Mouse (Mus musculus): Measurements from ENCODE around the gene Ly6g5b.

Gene Ly6g5b

GRCm38 (mm10) chr17:35104079-35104478, 11.1 kb downstream of the Ly6g5b start:
- ChIA-PET POLR2A (interaction anchor here in 3 of 4 experiments (0.8 to 1.4 kb wide), 4 partner anchors 10 to 50 kb away, joined by 3 to 4 read pairs (median 3); partner anchors contain the start of genes Gpank1 (in 1 of the 3) and Ly6g6f (in 1 of the 3)), CTCF (interaction anchor here in 2 of 4 experiments (0.6 to 3.3 kb wide), 2 partner anchors 83 kb away, joined by 3 to 16 read pairs; no protein-coding TSS in a partner anchor)

GRCm38 (mm10) chr17:35103221-35103690, 12.0 kb downstream of the Ly6g5b start:
- ChIA-PET POLR2A (interaction anchor here in 2 of 4 experiments (0.6 to 4.7 kb wide), 8 partner anchors 8 to 151 kb away, joined by 3 to 13 read pairs (median 4); partner anchors contain the start of genes Gpank1 (in 1 of the 2) and Ly6g5b (in 1 of the 2)), CTCF (interaction anchor here in 1 of 4 experiments (1.4 to 1.6 kb wide), 2 partner anchors 11 to 82 kb away, joined by 3 to 5 read pairs; no protein-coding TSS in a partner anchor)

- CTCF ChIA-PET, result interaction anchor here in 1 of 4 experiments (0.8 to 1.6 kb wide), 4 partner anchors 10 to 81 kb away, joined by 3 to 5 read pairs (median 4); no protein-coding TSS in a partner anchor
- POLR2A ChIA-PET, result interaction anchor here in 2 of 4 experiments (0.6 to 4.7 kb wide), 12 partner anchors 9 to 150 kb away, joined by 3 to 13 read pairs (median 4); partner anchors contain the start of genes Apom (in 1 of the 2), Csnk2b (in 1 of the 2), Gpank1 (in 1 of the 2) and Msh5 (in 1 of the 2)
These were observed 12.9 kb downstream of the Ly6g5b start for GRCm38 (mm10) chr17:35102299-35102698.

GRCm38 (mm10) chr17:35101161-35101560, 14.1 kb downstream of the Ly6g5b start:
- POLR2A ChIA-PET, result interaction anchor here in 3 of 4 experiments (0.7 to 4.7 kb wide), 11 partner anchors 10 to 148 kb away, joined by 3 to 13 read pairs (median 5); partner anchors contain the start of genes Apom (in 1 of the 3), Csnk2b (in 1 of the 3), D17H6S53E (in 1 of the 3) and Gpank1 (in 1 of the 3)
- CTCF ChIA-PET, result interaction anchor here in 2 of 4 experiments (0.8 to 1.6 kb wide), 4 partner anchors 11 to 80 kb away, joined by 3 to 5 read pairs (median 4); no protein-coding TSS in a partner anchor

GRCm38 (mm10) chr17:35100196-35100765, 14.9 kb downstream of the Ly6g5b start:
- POLR2A ChIA-PET, result interaction anchor here in 3 of 4 experiments (0.5 to 4.7 kb wide), 12 partner anchors 10 to 148 kb away, joined by 3 to 13 read pairs (median 4); partner anchors contain the start of genes Apom (in 1 of the 3), Clic1 (in 1 of the 3), D17H6S53E (in 1 of the 3) and Ddah2 (in 1 of the 3)

GRCm38 (mm10) chr17:35097164-35097655, 18.0 kb downstream of the Ly6g5b start:
- ChIA-PET POLR2A (interaction anchor here in 3 of 4 experiments (0.5 to 2.6 kb wide), 44 partner anchors 8 to 147 kb away, joined by 3 to 13 read pairs (median 4); partner anchors contain the start of genes D17H6S53E (in 2 of the 3), Ddx39b (in 2 of the 3), Ly6g6e (in 2 of the 3) and Sapcd1 (in 2 of the 3)), CTCF (interaction anchor here in 2 of 4 experiments (0.6 to 4.6 kb wide), 23 partner anchors 8 to 666 kb away, joined by 3 to 28 read pairs (median 4); partner anchors contain the start of genes Gpank1 (in 2 of the 2), Abhd16a (in 1 of the 2), Ly6g5c (in 1 of the 2) and Ly6g6f (in 1 of the 2))

More at GRCm38 (mm10) chr17:35100196-35100765, 14.9 kb downstream of the Ly6g5b start:
- CTCF ChIA-PET, result interaction anchor here in 2 of 4 experiments (0.6 to 4.6 kb wide), 4 partner anchors 13 to 149 kb away, joined by 5 to 28 read pairs (median 6); partner anchors contain the start of genes Abhd16a (in 1 of the 2) and Ly6g6f (in 1 of the 2)

GRCm38 (mm10) chr17:35096597-35096996, 18.6 kb downstream of the Ly6g5b start:
- POLR2A ChIA-PET, result interaction anchor here in 3 of 4 experiments (0.5 to 2.6 kb wide), 36 partner anchors 8 to 146 kb away, joined by 3 to 13 read pairs (median 5); partner anchors contain the start of genes D17H6S53E (in 2 of the 3), Ly6g6e (in 2 of the 3), Sapcd1 (in 2 of the 3) and Abhd16a (in 1 of the 3)
- CTCF ChIA-PET, result interaction anchor here in 2 of 4 experiments (0.6 to 4.6 kb wide), 21 partner anchors 9 to 667 kb away, joined by 3 to 28 read pairs (median 4); partner anchors contain the start of genes Gpank1 (in 2 of the 2), Abhd16a (in 1 of the 2), Ly6g6f (in 1 of the 2) and Msh5 (in 1 of the 2)

- CTCF ChIA-PET, result no interaction called here
- POLR2A ChIA-PET, result interaction anchor here in 3 of 4 experiments (0.7 to 1.6 kb wide), 8 partner anchors 11 to 143 kb away, joined by 3 to 4 read pairs (median 3); partner anchors contain the start of genes Csnk2b (in 1 of the 3), Ddah2 (in 1 of the 3), Gpank1 (in 1 of the 3) and Ly6g6e (in 1 of the 3)
These were observed 20.5 kb downstream of the Ly6g5b start for GRCm38 (mm10) chr17:35094475-35095365.

- ChIA-PET POLR2A (interaction anchor here in 2 of 4 experiments (0.5 to 1.5 kb wide), 3 partner anchors 14 to 140 kb away, joined by 3 read pairs; no protein-coding TSS in a partner anchor), CTCF (interaction anchor here in 2 of 4 experiments (0.6 to 1.0 kb wide), 2 partner anchors 76 kb away, joined by 3 read pairs; no protein-coding TSS in a partner anchor)
These were observed 22.6 kb downstream of the Ly6g5b start for GRCm38 (mm10) chr17:35092403-35093198.

GRCm38 (mm10) chr17:35090166-35090932, 24.9 kb downstream of the Ly6g5b start:
- ChIA-PET POLR2A (interaction anchor here in 1 of 4 experiments (0.6 to 3.1 kb wide), 4 partner anchors 10 to 64 kb away, joined by 3 to 11 read pairs (median 4); partner anchors contain the start of genes Csnk2b, Gpank1 and Ly6g6e), CTCF (interaction anchor here in 2 of 4 experiments (0.7 to 1.1 kb wide), 2 partner anchors 78 to 79 kb away, joined by 3 read pairs; no protein-coding TSS in a partner anchor)

- CTCF ChIA-PET, result interaction anchor here (0.6 to 4.7 kb wide), 32 partner anchors 9 to 952 kb away, joined by 3 to 28 read pairs (median 4); partner anchors contain the start of genes Ddah2 (in 2 of the 4), Ehmt2 (in 1 of the 4), Ly6g6d (in 1 of the 4) and Ly6g6e (in 1 of the 4)
- POLR2A ChIA-PET, result interaction anchor here (0.6 to 3.1 kb wide), 31 partner anchors 8 to 217 kb away, joined by 3 to 11 read pairs (median 3); partner anchors contain the start of genes Csnk2b (in 2 of the 4), Gpank1 (in 2 of the 4), D17H6S53E (in 1 of the 4) and Ddah2 (in 1 of the 4)
These were observed 26.2 kb downstream of the Ly6g5b start, which contains the start of gene Abhd16a for GRCm38 (mm10) chr17:35088825-35089644. Gene Abhd16a (plus strand): TSS chr17:35089263.

- POLR2A ChIA-PET, result interaction anchor here in 3 of 4 experiments (0.6 to 3.1 kb wide), 28 partner anchors 9 to 484 kb away, joined by 3 to 11 read pairs (median 4); partner anchors contain the start of genes Ly6g6e (in 2 of the 3), Agpat1 (in 1 of the 3), Ddah2 (in 1 of the 3) and Msh5 (in 1 of the 3)
- CTCF ChIA-PET, result interaction anchor here (0.6 to 4.7 kb wide), 32 partner anchors 8 to 1100 kb away, joined by 3 to 28 read pairs (median 4); partner anchors contain the start of genes Ddah2 (in 2 of the 4), Ehmt2 (in 1 of the 4), Ly6g6d (in 1 of the 4) and Ly6g6e (in 1 of the 4)
These were observed 27.1 kb downstream of the Ly6g5b start for GRCm38 (mm10) chr17:35088151-35088550.

GRCm38 (mm10) chr17:35085208-35085865, 29.9 kb downstream of the Ly6g5b start, which contains the start of gene Ly6g6f:
Gene Ly6g6f (minus strand): TSS chr17:35085610.
- ChIA-PET POLR2A (interaction anchor here in 3 of 4 experiments (0.6 to 2.4 kb wide), 17 partner anchors 8 to 203 kb away, joined by 3 to 14 read pairs (median 3); partner anchors contain the start of genes Ly6g6e (in 2 of the 3), Ddx39b (in 1 of the 3), Gm20547 (in 1 of the 3) and Gpank1 (in 1 of the 3)), CTCF (interaction anchor here in 2 of 4 experiments (0.6 to 4.7 kb wide), 4 partner anchors 12 to 682 kb away, joined by 3 to 28 read pairs (median 4); no protein-coding TSS in a partner anchor)

All from embryonic stem cell, embryonic (primary cell).